Mouse (Mus musculus) cerebellum, adult 9-10 months (tissue): ENCODE measurements around the gene Apobec1.
"Not testable (repeated sequence)": the region's sequence is repeated elsewhere in the genome, so short reads cannot be mapped to it uniquely, and the experiment has no call there.

Experiments
- DNase-seq: peaks from one replicate; pipeline ENCODE4 v3.0.0; 2022

Gene Apobec1

GRCm38 (mm10) chr6:122602992-122603322, 713 bp upstream of the Apobec1 start:
- DNase-seq, result no peak

DNA sequence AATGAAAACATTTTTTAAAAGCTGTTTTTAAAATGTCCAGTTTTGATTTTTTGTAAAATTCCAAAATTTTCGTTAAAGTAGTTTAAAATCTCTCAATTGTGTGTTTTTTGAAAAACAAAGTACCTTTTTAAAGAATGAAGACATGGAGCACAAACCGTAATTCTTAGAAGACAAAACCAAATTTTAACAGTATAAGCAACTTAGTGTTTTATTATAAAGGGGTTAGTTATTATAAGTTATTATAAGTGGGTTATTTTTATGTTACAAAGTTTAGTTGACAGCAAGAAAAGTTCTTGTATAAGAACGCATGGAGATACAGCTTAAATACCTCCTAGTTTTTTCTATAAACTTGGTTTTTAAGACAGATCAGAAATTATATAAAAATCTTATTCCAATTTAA, 629 bp downstream of the Apobec1 start:
- DNase-seq, result no peak

GRCm38 (mm10) chr6:122601031-122601430, 1.2 kb downstream of the Apobec1 start:
- no peak for DNase-seq

DNA sequence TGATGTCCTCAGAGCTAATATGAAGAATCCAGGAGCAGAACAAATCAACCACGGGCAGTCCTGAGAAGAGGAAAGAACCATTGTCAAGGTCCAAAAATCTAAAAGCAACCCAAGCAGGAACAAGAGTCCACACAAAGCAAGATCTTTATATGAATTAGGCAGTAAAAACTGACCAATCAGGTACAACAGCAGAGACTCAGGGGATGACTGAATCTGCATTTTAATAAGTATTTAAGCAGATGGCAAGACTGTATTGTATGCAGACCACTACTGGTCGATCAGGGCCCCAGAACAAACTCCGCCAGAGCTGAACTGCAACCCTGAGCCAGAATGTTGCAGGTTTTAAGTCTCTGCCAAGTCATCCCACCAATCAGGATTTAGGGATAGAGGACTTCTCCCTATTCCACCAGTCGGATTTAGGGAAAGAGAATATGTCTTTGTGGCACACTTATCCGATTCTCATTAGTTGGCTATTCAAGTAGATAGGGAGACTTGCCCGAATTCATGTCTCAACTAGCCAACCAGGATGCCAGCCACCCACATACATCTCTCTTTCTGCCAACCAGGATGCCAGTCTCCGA, 2.1 kb downstream of the Apobec1 start:
- DNase-seq, result no peak

GRCm38 (mm10) chr6:122599054-122599737, 3.0 kb downstream of the Apobec1 start:
- no peak for DNase-seq

DNA sequence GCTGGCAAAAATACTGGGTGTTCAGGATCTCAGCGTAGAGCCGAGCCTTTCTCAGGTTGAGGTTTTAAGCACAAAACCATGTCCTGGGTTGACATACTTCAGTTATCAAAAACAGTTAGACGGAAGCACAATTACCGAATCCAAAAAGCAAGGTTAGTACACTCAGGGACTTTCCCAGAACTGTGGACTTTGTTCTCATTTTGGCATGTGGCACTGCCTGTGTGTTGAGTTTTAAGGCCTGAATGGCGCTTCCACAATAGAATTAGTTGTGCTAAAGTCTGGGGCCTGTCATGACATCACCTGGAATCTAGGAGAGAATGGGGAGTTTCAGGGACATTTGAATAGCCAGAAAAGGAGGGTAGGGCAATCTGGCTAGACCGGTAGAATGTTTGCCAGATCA, 3.8 kb downstream of the Apobec1 start:
- DNase-seq, result no peak

- no peak for DNase-seq
Measured at GRCm38 (mm10) chr6:122598014-122598413, 4.2 kb downstream of the Apobec1 start.

GRCm38 (mm10) chr6:122596608-122597007, 5.6 kb downstream of the Apobec1 start:
- no peak for DNase-seq

GRCm38 (mm10) chr6:122595637-122596036, 6.6 kb downstream of the Apobec1 start:
- DNase-seq, result no peak

GRCm38 (mm10) chr6:122592905-122593304, 9.3 kb downstream of the Apobec1 start:
- DNase-seq, result no peak

GRCm38 (mm10) chr6:122591027-122591758, 11.1 kb downstream of the Apobec1 start:
- no peak for DNase-seq

DNA sequence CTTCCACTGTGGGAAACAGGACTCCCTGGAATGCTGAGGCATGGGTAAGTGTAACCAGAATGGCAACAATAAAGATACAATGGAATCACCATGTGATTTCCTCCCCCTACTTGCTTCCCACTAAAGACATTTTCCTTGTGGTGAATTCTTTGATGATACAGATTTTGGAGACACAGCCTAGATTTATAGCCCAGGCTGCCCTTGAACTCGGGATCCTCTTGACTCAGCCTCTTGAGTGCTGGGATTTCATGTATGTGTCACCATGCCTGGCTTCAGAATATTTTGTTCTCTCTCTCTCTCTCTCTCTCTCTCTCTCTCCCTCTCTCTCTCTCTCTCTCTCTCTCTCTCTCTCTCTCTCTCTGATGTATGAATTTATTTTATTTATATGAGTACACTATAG, 23.2 kb downstream of the Apobec1 start:
- DNase-seq, result no peak

GRCm38 (mm10) chr6:122577030-122577429, 25.2 kb downstream of the Apobec1 start:
- DNase-seq, result no peak

DNA sequence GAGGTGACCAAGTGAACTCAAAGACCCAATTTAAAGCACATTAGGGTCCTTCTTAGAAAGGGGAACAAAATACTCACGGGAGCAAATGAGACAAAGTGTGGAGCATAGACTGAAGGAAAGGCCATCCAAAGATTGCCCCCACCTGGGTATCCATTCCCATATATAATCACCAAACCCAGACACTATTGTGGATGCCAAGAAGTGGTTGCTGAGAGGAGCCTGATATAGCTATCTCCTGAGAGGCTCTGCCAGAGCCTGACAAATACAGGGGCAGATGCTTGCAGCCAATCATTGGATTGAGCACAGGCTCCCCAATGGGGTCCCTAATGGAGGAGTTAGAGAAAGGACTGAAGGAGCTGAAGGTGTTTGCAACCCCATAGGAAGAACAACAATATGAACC, 27.2 kb downstream of the Apobec1 start:
- DNase-seq, result not testable (repeated sequence)

- no peak for DNase-seq
Measured at GRCm38 (mm10) chr6:122571617-122571959, 30.7 kb downstream of the Apobec1 start.

DNA sequence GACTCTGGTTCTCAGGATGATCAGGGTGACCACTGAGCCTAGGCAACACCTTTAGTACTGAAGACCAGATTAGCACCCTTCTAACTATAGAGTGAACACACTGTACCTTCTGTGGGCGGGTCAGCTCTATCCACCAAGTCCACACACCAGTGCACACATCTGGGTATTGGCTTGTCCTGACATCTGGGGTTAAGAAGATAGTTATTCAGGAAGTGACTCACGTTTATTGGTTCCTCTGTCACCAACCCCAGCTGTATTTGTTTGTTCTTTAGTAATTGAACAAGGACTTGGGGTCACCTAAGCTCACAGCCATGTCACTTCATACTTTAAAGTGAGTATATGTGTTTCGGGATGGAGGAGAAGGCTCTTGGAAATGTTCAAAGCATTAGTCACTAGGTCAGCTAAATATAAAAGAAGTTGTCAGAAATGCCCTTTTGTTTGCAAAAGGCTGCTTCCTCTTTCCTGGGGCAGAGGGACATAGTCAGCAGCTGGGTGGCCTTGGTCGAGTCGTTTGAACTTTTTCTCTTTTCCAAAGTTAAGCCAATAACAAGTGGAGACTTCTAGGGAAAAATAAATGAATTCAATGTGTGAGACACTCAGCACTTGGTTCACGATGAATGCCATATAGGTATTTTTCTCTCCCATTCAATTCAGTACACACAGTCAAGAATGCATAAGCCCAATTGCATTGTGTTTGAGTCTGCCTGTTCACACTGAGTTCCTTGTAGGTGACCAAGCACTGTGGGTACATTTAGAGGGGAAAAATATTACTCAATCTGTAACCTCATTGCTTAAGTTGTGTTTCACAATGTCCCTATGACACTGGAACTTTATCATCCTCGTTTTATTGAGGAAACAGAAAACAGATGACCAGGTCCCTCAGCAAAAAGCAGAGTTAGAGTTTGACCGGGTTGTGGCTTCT, 31.3 kb downstream of the Apobec1 start:
- no peak for DNase-seq

- no peak for DNase-seq
Measured at GRCm38 (mm10) chr6:122569762-122570161, 32.5 kb downstream of the Apobec1 start.

GRCm38 (mm10) chr6:122569113-122569512, 33.1 kb downstream of the Apobec1 start:
- no peak for DNase-seq

DNA sequence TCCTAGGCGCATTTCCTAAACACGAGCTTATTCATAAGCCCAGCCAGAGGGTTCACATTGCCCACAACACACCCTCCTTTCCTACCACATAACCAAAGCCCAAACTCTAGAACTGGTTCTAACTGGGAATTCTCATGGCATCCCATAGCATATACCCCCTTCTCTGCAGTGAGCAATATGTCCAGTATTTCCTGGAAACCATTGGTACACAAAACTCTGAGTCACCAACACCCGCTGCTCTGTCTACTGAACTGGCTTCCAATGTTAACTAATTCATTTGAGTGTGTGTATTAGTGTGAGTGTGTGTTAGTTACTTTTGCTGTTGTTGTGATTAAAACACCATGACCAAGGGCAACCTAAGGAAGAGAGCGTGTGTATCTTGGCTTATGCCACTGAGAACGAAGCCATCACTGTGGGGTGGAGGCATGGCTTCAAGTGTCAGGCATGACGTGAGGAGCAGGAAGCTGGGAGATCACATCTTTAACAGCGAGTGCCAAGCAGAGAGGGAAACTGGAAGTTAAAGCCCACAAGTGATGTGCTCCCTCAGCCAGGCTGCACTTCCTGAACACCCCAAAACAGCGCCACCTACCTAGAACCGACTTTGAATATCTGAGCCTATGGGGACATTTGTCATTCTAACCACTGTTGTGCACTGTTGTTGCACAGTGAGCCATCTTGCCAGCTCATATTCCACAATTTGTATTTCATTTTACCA, 37.0 kb downstream of the Apobec1 start:
- no peak for DNase-seq

GRCm38 (mm10) chr6:122562463-122562862, 39.8 kb downstream of the Apobec1 start:
- peak; percentile 27 for DNase-seq

- DNase-seq, result no peak
Measured at GRCm38 (mm10) chr6:122561005-122561404, 41.2 kb downstream of the Apobec1 start.

GRCm38 (mm10) chr6:122560427-122560826, 41.8 kb downstream of the Apobec1 start:
- DNase-seq, result peak; percentile 50
